Mouse (Mus musculus) cerebellum, adult 2 months (tissue): ENCODE results near the gene Rps6kb1.

Experiments used
- CTCF ChIP-seq: fragments of 200-500 bp; IDR thresholded peaks from 2 replicates; pipeline ENCODE4 v1.5.1; 2011; ENCODE audit warnings: low read depth, mild to moderate bottlenecking, control low read depth, low read length, moderate library complexity, borderline replicate concordance; ENCODE audit not compliant: insufficient read depth
- POLR2A ChIP-seq: fragments of 200-500 bp; IDR thresholded peaks from 2 replicates; pipeline ENCODE4 v1.6.1; 2011; ENCODE audit warnings: low read length, control low read depth, borderline replicate concordance; ENCODE audit not compliant: insufficient read depth

DNA sequence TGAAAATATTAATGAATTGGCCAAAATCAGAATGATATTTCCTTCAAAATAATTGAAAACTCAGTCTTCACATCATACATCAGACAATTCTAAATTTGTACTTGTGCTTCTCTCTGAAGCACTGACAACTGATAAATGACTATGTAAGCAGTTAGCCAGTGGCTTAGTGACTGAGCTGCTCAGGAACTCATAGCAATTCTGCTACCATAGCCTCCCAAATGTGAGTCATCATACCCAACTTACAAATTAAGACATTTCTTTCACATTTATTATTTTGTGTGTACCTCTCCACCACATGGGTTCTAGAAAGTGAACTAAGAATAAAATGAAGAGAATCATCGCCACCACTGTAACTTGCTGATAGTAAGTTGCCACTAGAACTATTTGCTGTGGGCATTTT is 53.8 kb downstream of the Rps6kb1 start:
- TF ChIP-seq POLR2A (no peak), CTCF (no peak)
